Mouse (Mus musculus): ENCODE data around the gene Pop4.

DNA sequence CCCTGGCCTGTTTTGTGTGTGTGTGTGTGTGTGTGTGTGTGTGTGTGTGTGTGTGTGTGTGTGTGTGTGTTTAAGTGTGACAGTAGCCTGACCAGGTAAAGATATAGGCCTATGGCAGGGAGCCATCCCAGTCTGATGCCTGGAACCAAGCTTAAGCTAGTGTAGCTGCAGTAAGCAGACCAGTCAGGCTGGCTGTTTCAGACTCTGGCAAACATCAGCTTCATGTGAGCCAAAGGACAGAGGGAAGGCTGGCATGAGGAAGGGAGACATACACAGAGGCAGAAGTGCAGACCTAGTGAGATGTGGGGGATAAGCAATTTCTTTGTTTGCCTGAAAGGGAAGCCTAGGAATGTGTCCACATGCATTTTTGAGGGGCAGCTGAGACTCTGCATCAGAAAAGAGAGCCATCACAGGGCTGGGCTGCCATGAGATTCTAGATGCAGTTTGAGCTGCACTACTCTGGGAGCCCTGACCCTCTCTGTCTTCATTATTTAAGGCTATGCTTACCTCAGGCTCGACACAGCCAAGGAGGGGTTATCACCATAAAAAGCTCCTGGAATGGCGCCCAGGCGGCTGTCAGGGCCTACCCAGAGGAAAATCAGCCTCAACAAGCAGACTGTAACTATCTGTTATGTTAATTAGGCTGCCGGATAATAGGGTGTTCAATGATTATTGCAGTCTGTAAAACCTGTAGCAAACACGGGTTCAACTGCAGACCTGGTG, 19.6 kb downstream of the Pop4 start:
- no peak for TF ChIP-seq CTCF (IDR thresholded peaks at IDR 0.05; ENCODE audit: borderline replicate concordance, insufficient read depth, low read depth, low read length)
- no peak for TF ChIP-seq POLR2A (IDR thresholded peaks at IDR 0.05; ENCODE audit: borderline replicate concordance, insufficient read depth, low read length)
